Mouse (Mus musculus) forebrain, embryonic 14.5 days (tissue): Measurements from ENCODE around the gene Gpr75. TPM values are rescaled to one million over a fixed set of nuclear protein-coding genes. Genes with fewer than 3 reads are reported as not detected.

Experiments used
- ATAC-seq: fragments of 200-750 bp; cut with Nextera tagmentation; 2 replicates; pipeline ENCODE4 v1.8.0; 2017; ENCODE audit warnings: mild to moderate bottlenecking, moderate library complexity
- DNase-seq: peaks from one replicate; pipeline ENCODE4 v3.0.0-alpha.2; 2015; ENCODE audit warnings: low spot score
- H3K27ac ChIP-seq: fragments of 300-500 bp; sonication (generic); 2 replicates; pipeline ENCODE4 v1.5.1; 2014; ENCODE audit warnings: low read depth, mild to moderate bottlenecking, control low read depth, low read length, moderate library complexity
- H3K27me3 ChIP-seq: fragments of 300-500 bp; sonication (generic); replicated peaks from 2 replicates; pipeline ENCODE4 v1.6.1; 2014; ENCODE audit warnings: low read length, control low read depth, mixed read lengths; ENCODE audit not compliant: control insufficient read depth, insufficient read depth
- H3K36me3 ChIP-seq: fragments of 300-500 bp; sonication (generic); 2 replicates; pipeline ENCODE4 v1.6.1; 2014; ENCODE audit warnings: low read length, control low read depth; ENCODE audit not compliant: control insufficient read depth, insufficient read depth
- H3K4me1 ChIP-seq: fragments of 300-500 bp; sonication (generic); 2 replicates; pipeline ENCODE4 v1.6.1; 2014; ENCODE audit warnings: antibody characterized with exemption, low read length, control low read depth; ENCODE audit not compliant: control insufficient read depth, insufficient read depth
- H3K4me2 ChIP-seq: fragments of 300-500 bp; sonication (generic); 2 replicates; pipeline ENCODE4 v1.6.1; 2014; ENCODE audit warnings: mild to moderate bottlenecking, control low read depth, low read length
- H3K4me3 ChIP-seq: fragments of 300-500 bp; sonication (generic); 2 replicates; pipeline ENCODE4 v1.5.1; 2014; ENCODE audit warnings: low read depth, low read length, control low read depth
- H3K9ac ChIP-seq: fragments of 300-500 bp; sonication (generic); 2 replicates; pipeline ENCODE4 v1.6.1; 2014; ENCODE audit warnings: mild to moderate bottlenecking, low read length, control low read depth, moderate library complexity
- H3K9me3 ChIP-seq: fragments of 300-500 bp; sonication (generic); replicated peaks from 2 replicates; pipeline ENCODE4 v1.6.1; 2016; ENCODE audit warnings: low read length, control low read depth, mixed read lengths; ENCODE audit not compliant: control insufficient read depth
- WGBS: fragments of 180-500 bp; shearing (Covaris S2); extraction: QIAGEN DNeasy Blood & Tissue Kit; methylation state at CpG from one replicate; pipeline ENCODE4 v1.1.7; 2014; 5-methylcytosine and 5-hydroxymethylcytosine counted together
- polyA plus RNA-seq: library from polyadenylated mRNA; unstranded; fragments of >200 nt; fragmentation: Nextera tagmentation; extraction: Ambion mirVana; gene quantifications from 2 replicates; pipeline ENCODE4 v1.2.1, GENCODE M21; 2014

The Gpr75 gene
- polyA plus RNA-seq, 1 experiment from 2014 or later = 4.2 TPM

- ATAC-seq (no peak), DNase-seq (no peak)
- no peaks in the 10 kb centered on the region for H3K27me3 ChIP-seq
- H3K4me3 ChIP-seq = no peak overlapping the region
- peaks cover 16% of the 10 kb centered on the region for H3K36me3 ChIP-seq
- H3K4me1 ChIP-seq = no peaks in the 10 kb centered on the region
- H3K27ac ChIP-seq = no peak overlapping the region
- no peak overlapping the region for H3K4me2 ChIP-seq
- WGBS = 88% methylated on average over 3 of the region's 3 CpGs
- H3K9ac ChIP-seq = no peak overlapping the region
- H3K9me3 ChIP-seq = no peaks in the 10 kb centered on the region
Observed at GRCm38 (mm10) chr11:30923283-30923682, 38.1 kb downstream of the Gpr75 start.

- DNase-seq (no peak), ATAC-seq (no peak)
- H3K36me3 ChIP-seq = peaks cover 38% of the 10 kb centered on the region
Observed at GRCm38 (mm10) chr11:30928079-30928478, 42.9 kb downstream of the Gpr75 start.

DNA sequence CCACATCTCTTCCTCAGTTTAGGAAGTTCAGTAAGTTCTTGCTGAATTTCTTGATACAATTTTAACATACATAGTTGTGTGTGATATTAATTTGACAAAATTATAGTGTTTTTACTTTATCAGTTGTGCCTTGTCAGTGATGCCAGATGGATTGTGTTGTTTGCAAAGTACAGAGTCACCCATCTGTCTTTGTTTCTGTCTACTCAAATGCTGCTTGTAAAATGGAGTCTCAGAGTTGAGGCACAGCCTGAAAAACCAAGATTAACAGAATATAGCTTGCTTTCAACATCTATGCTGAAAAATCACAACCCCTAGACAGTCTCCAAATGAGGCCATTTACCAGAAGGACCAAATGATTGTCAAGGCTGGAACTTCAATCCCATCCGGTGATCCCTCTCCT is 43.3 kb downstream of the Gpr75 start:
- WGBS = 100% methylated on average over 1 of the region's 1 CpGs
- DNase-seq = no peak

More at GRCm38 (mm10) chr11:30928079-30928478, 42.9 kb downstream of the Gpr75 start:
- Histone ChIP-seq H3K4me1 (no peaks in the 10 kb centered on the region), H3K9me3 (no peaks in the 10 kb centered on the region), H3K4me3 (no peak overlapping the region), H3K4me2 (no peak overlapping the region), H3K27me3 (no peaks in the 10 kb centered on the region), H3K27ac (no peak overlapping the region), H3K9ac (no peak overlapping the region)

More for the DNA sequence above, 43.3 kb downstream of the Gpr75 start:
- H3K9ac ChIP-seq = no peak overlapping the region
- ATAC-seq = no peak
- H3K4me1 ChIP-seq = no peaks in the 10 kb centered on the region
- no peaks in the 10 kb centered on the region for H3K9me3 ChIP-seq
- H3K4me2 ChIP-seq = no peak overlapping the region
- no peak overlapping the region for H3K4me3 ChIP-seq
- no peaks in the 10 kb centered on the region for H3K27me3 ChIP-seq
- no peak overlapping the region for H3K27ac ChIP-seq
- peaks cover 38% of the 10 kb centered on the region for H3K36me3 ChIP-seq

Other genes with a start within 250 kb of the Gpr75 start
- 10.1 and 13.3 TPM in 2 replicates for gene Acyp2, start 235.8 kb upstream of the Gpr75 start, polyA plus RNA-seq
- gene Psme4, start 113.6 kb upstream of the Gpr75 start, polyA plus RNA-seq = 21.3 and 22.7 TPM in 2 replicates
- 39.6 and 47.3 TPM in 2 replicates for gene Asb3, start 58 bp downstream of the Gpr75 start, polyA plus RNA-seq
- gene Erlec1, start 69.0 kb downstream of the Gpr75 start, polyA plus RNA-seq = 7.6 and 10.7 TPM in 2 replicates
- 24.4 and 28.7 TPM in 2 replicates for gene Chac2, start 101.0 kb downstream of the Gpr75 start, polyA plus RNA-seq